ENCODE assay signal across 27 mouse cellular contexts in the genomic region with DNA sequence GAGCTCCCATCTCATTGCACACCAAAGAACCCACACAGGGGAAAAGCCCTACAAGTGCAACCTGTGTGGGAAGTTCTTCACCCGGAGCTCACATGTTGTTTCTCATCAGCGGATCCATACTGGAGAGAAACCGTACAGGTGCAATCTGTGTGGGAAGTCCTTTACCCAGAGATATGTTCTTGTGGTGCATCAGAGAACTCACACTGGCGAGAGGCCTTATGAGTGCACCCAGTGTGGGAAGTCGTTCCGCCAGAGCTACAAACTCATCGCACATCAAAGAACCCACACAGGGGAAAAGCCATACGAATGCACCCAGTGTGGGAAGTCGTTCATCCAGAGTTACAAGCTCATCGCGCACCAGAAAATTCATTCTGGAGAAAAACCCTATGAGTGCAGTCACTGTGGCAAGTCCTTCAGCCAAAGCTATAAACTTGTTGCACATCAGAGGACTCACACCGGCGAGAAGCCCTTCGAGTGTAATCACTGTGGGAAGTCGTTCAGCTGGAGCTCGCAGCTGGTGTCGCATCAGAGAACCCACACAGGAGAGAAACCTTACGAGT. TPM values are rescaled to one million over a fixed set of nuclear protein-coding genes. Genes with fewer than 3 reads are reported as not detected.
DNase-seq lines count a peak whose midpoint lies in the region; ATAC-seq and TF ChIP-seq lines count a peak whose summit lies in the region.
"Had no signal": no experiment of that assay in that cellular context is flagged by ENCODE, and none has a peak within 500 bp of the region (broad histone marks: within the 10 kb centered on the region; RNA-seq: fewer than 3 reads in every experiment).

No protein-coding gene starts in this region.

- no peak for TF ChIP-seq CTCF in heart, adult 2 months (IDR thresholded peaks at IDR 0.05)
- no peak for TF ChIP-seq CTCF in lung, postnatal 0 days (IDR thresholded peaks at IDR 0.05)

- H3K4me3 ChIP-seq in heart, adult 2 months: no peak overlapping the region
- no peak overlapping the region for H3K4me3 ChIP-seq in lung, postnatal 0 days (ENCODE audit: low read depth, low read length)
- H3K4me3 ChIP-seq in embryonic facial prominence, embryonic 10.5 days: no peak overlapping the region
- H3K4me3 ChIP-seq: erythroblast, embryonic 14.5 days; forebrain, embryonic 13.5 days; layer of hippocampus, adult 2 months; limb, embryonic 13.5 days; liver, embryonic 13.5 days had no signal

- no peak for TF ChIP-seq POLR2A in heart, adult 2 months (IDR thresholded peaks at IDR 0.05; ENCODE audit: insufficient read depth, low read depth, low read length)

- H3K27ac ChIP-seq in heart, adult 2 months: no peak overlapping the region
- H3K27ac ChIP-seq in lung, postnatal 0 days (ENCODE audit: low read length): no peak overlapping the region
- no peak overlapping the region for H3K27ac ChIP-seq in embryonic facial prominence, embryonic 10.5 days (replicated peaks)
- H3K27ac ChIP-seq: forebrain, embryonic 13.5 days; layer of hippocampus, adult 2 months; limb, embryonic 13.5 days; liver, embryonic 13.5 days; macrophage had no signal

- no peak overlapping the region for H3K4me2 ChIP-seq in lung, postnatal 0 days (replicated peaks; ENCODE audit: low read depth, low read length)
- H3K4me2 ChIP-seq: forebrain, embryonic 13.5 days; limb, embryonic 13.5 days; liver, embryonic 13.5 days; lung, embryonic 14.5 days had no signal

- peaks cover 62% of the 10 kb centered on the region for H3K9me3 ChIP-seq in lung, postnatal 0 days (ENCODE audit: low read length)
- H3K9me3 ChIP-seq in embryonic facial prominence, embryonic 10.5 days: peaks cover 98% of the 10 kb centered on the region

- peak; percentile 5; the same call in 1 of the 2 replicates for ATAC-seq in lung, postnatal 0 days
- ATAC-seq: forebrain, embryonic 13.5 days had no signal

- no peaks in the 10 kb centered on the region; the same call in 1 of the 2 replicates for H3K36me3 ChIP-seq in heart, adult 2 months (ENCODE audit: control insufficient read depth, insufficient read depth, low read length)
- peaks cover 69% of the 10 kb centered on the region for H3K36me3 ChIP-seq in lung, postnatal 0 days (ENCODE audit: insufficient read depth, low read length)
- peaks cover 99% of the 10 kb centered on the region for H3K36me3 ChIP-seq in embryonic facial prominence, embryonic 10.5 days (replicated peaks)

- 93% methylated on average over 18 of the region's 18 CpGs for WGBS in heart, adult 2 months
- 95% methylated on average over 18 of the region's 18 CpGs for WGBS in lung, postnatal 0 days
- WGBS in embryonic facial prominence, embryonic 10.5 days: 96% methylated on average over 18 of the region's 18 CpGs

- no peaks in the 10 kb centered on the region for H3K4me1 ChIP-seq in heart, adult 2 months (ENCODE audit: control insufficient read depth, insufficient read depth, low read length)
- H3K4me1 ChIP-seq in lung, postnatal 0 days (ENCODE audit: insufficient read depth, low read depth, low read length): no peaks in the 10 kb centered on the region
- no peaks in the 10 kb centered on the region for H3K4me1 ChIP-seq in embryonic facial prominence, embryonic 10.5 days
- H3K4me1 ChIP-seq: forebrain, embryonic 13.5 days; limb, embryonic 13.5 days; liver, embryonic 13.5 days had no signal

- H3K79me2 ChIP-seq in heart, adult 2 months (replicated peaks; ENCODE audit: control insufficient read depth, insufficient read depth, low read length): no peaks in the 10 kb centered on the region

- no peaks in the 10 kb centered on the region for H3K27me3 ChIP-seq in heart, adult 2 months (ENCODE audit: control insufficient read depth, insufficient read depth, low read length)
- no peaks in the 10 kb centered on the region for H3K27me3 ChIP-seq in lung, postnatal 0 days (replicated peaks; ENCODE audit: insufficient read depth, low read length)
- H3K27me3 ChIP-seq in embryonic facial prominence, embryonic 10.5 days (replicated peaks; ENCODE audit: low read depth, poor library complexity, severe bottlenecking): no peaks in the 10 kb centered on the region
- H3K27me3 ChIP-seq: forebrain, embryonic 13.5 days; limb, embryonic 13.5 days; liver, embryonic 13.5 days had no signal

- TF ChIP-seq EP300 in heart, adult 2 months (IDR thresholded peaks at IDR 0.05; ENCODE audit: insufficient read depth, low read depth, low read length): no peak
- no peak for TF ChIP-seq EP300 in lung, postnatal 0 days (IDR thresholded peaks at IDR 0.05)

- intact Hi-C loops in heart, adult 2 months (cut with DNase I): no loop called here

- DNase-seq in heart, postnatal 4 days: peak; percentile 7
- no peak for DNase-seq in heart, adult 2 months
- DNase-seq in lung, postnatal 0 days (ENCODE audit: low spot score): no peak
- no peak for DNase-seq in lung, postnatal 14 days
- peak; percentile 10 for DNase-seq in MEL-GATA-1-ER (ENCODE audit: extremely low read depth, low read depth)
- peak; percentile 20 for DNase-seq in embryonic facial prominence, embryonic 10.5 days (ENCODE audit: low spot score)
- DNase-seq in cerebellum, adult 9-11 months: no peak
- DNase-seq in adipocyte (ENCODE audit: low spot score): no peak
- DNase-seq: adrenal gland, postnatal 10 days; B cell, adult 2 months; cerebellum, postnatal 14 days; gastrocnemius, postnatal 10 days; kidney, adult 11 months; kidney, postnatal 14 days; layer of hippocampus, postnatal 36 days; liver, embryonic 13.5 days; lung, embryonic 14.5 days; thymus, postnatal 14 days had no signal

- no peak overlapping the region for H3K9ac ChIP-seq in heart, adult 2 months (ENCODE audit: low read depth, low read length)
- H3K9ac ChIP-seq in lung, postnatal 0 days (replicated peaks; ENCODE audit: low read depth): no peak overlapping the region
- H3K9ac ChIP-seq: forebrain, embryonic 13.5 days; limb, embryonic 13.5 days; liver, embryonic 13.5 days; lung, embryonic 14.5 days had no signal

RNA-seq across cellular contexts. Expression of gene Zfp112, which starts 6.9 kb away (rescaled TPM):
- total RNA-seq in heart, postnatal 4 days (2021): 1 to 10 TPM; 2.2 to 3.4 TPM
- total RNA-seq in heart, adult 2 months (2021): 1 to 10 TPM; 3.1 to 3.2 TPM
- 1.8 and 3.5 TPM in 2 replicates for polyA plus RNA-seq in heart, adult 2 months (2012; rRNA removed)
- polyA plus RNA-seq in lung, postnatal 0 days (2015; fragmentation: Nextera tagmentation; extraction: Ambion mirVana): 3.3 and 4.3 TPM in 2 replicates
- 3.2 and 4.7 TPM in 2 replicates for polyA plus RNA-seq in embryonic facial prominence, embryonic 10.5 days (2016; fragmentation: Nextera tagmentation; extraction: Ambion mirVana)

RNA-seq across cellular contexts. Expression of gene Zfp180, which starts 23.5 kb away (rescaled TPM):
- 10 to 100 TPM; 11.1 to 11.3 TPM for total RNA-seq in heart, postnatal 4 days (2021)
- total RNA-seq in heart, adult 2 months (2021): 10 to 100 TPM; 16.7 to 16.8 TPM
- 7.7 and 11.3 TPM in 2 replicates for polyA plus RNA-seq in heart, adult 2 months (2012; rRNA removed)
- 10.4 and 10.5 TPM in 2 replicates for polyA plus RNA-seq in lung, postnatal 0 days (2015; fragmentation: Nextera tagmentation; extraction: Ambion mirVana)
- 28.9 and 30.0 TPM in 2 replicates for polyA plus RNA-seq in embryonic facial prominence, embryonic 10.5 days (2016; fragmentation: Nextera tagmentation; extraction: Ambion mirVana)

RNA-seq across cellular contexts. Expression of gene Zfp235, which starts 28.7 kb away (rescaled TPM):
- total RNA-seq in heart, postnatal 4 days (2021): 1 to 10 TPM; 4.1 to 5.1 TPM
- 1 to 10 TPM; 4.2 to 5.4 TPM for total RNA-seq in heart, adult 2 months (2021)
- polyA plus RNA-seq in heart, adult 2 months (2012; rRNA removed): 3.1 and 5.5 TPM in 2 replicates
- polyA plus RNA-seq in lung, postnatal 0 days (2015; fragmentation: Nextera tagmentation; extraction: Ambion mirVana): 10.2 and 11.5 TPM in 2 replicates
- polyA plus RNA-seq in embryonic facial prominence, embryonic 10.5 days (2016; fragmentation: Nextera tagmentation; extraction: Ambion mirVana): 15.3 and 15.7 TPM in 2 replicates
- polyA plus RNA-seq: erythroblast, embryonic 14.5 days had no signal

RNA-seq across cellular contexts. Expression of gene Vmn1r183, which starts 52.2 kb away (rescaled TPM):
- total RNA-seq in heart, postnatal 4 days (2021): not detected
- total RNA-seq in heart, adult 2 months (2021): not detected
- not detected in 2 replicates for polyA plus RNA-seq in heart, adult 2 months (2012; rRNA removed)
- polyA plus RNA-seq in lung, postnatal 0 days (2015; fragmentation: Nextera tagmentation; extraction: Ambion mirVana): not detected in 2 replicates
- polyA plus RNA-seq in embryonic facial prominence, embryonic 10.5 days (2016; fragmentation: Nextera tagmentation; extraction: Ambion mirVana): not detected in 2 replicates
- total RNA-seq: adrenal gland, postnatal 10 days; gastrocnemius, postnatal 10 days; heart, postnatal 10 days; layer of hippocampus, adult 2 months; layer of hippocampus, postnatal 36 days; left cerebral cortex, postnatal 14 days had no signal
- polyA plus RNA-seq: embryonic facial prominence, embryonic 11.5 days; forebrain, embryonic 13.5 days; frontal cortex, adult 2 months; limb, embryonic 13.5 days; liver, embryonic 13.5 days; lung, embryonic 14.5 days; macrophage had no signal

Comparison
In these comparisons a context has a peak if more than half of its experiments do, and no peak if none do; other contexts are left out.
1. DNase-seq: peak in heart, postnatal 4 days (single experiment), MEL-GATA-1-ER (single experiment) and embryonic facial prominence, embryonic 10.5 days (single experiment); none in heart, adult 2 months (0 of 2), lung, postnatal 0 days (single experiment), lung, postnatal 14 days (single experiment), cerebellum, adult 9-11 months (single experiment) and adipocyte (single experiment).